Mouse (Mus musculus) cerebellum, postnatal 10 days (tissue): ENCODE data around the gene Smad9.

Experiments used
- DNase-seq, 2 experiments: peaks; one replicate each; pipeline ENCODE4 v3.0.0; 2021; ENCODE audit warnings: mixed read lengths in 2 of 2

The Smad9 gene

GRCm38 (mm10) chr3:54755145-54756041 is at the start of gene Smad9:
TSS of gene Smad9 (plus strand) at chr3:54755582.
- peak; percentile 72 to 76 for DNase-seq

GRCm38 (mm10) chr3:54708972-54709371 is 46.4 kb upstream of the Smad9 start:
- no peak for DNase-seq

GRCm38 (mm10) chr3:54714253-54714652 is 41.1 kb upstream of the Smad9 start, which contains the start of gene Gm21958:
TSS of gene Gm21958 (minus strand) at chr3:54714353.
- DNase-seq: no peak

- DNase-seq: no peak
Measured at GRCm38 (mm10) chr3:54715461-54715860, 39.9 kb upstream of the Smad9 start.

- DNase-seq: no peak
Measured at GRCm38 (mm10) chr3:54717348-54717747, 38.0 kb upstream of the Smad9 start.

GRCm38 (mm10) chr3:54718947-54719346 is 36.4 kb upstream of the Smad9 start:
- no peak for DNase-seq

- DNase-seq: no peak
Measured at GRCm38 (mm10) chr3:54723741-54724500, 31.5 kb upstream of the Smad9 start.

- no peak for DNase-seq
Measured at GRCm38 (mm10) chr3:54725344-54725743, 30.0 kb upstream of the Smad9 start.

GRCm38 (mm10) chr3:54727588-54727987 is 27.8 kb upstream of the Smad9 start:
- DNase-seq: no peak

- DNase-seq: no peak
Measured at GRCm38 (mm10) chr3:54728100-54728499, 27.3 kb upstream of the Smad9 start.

GRCm38 (mm10) chr3:54731626-54732150 is 23.7 kb upstream of the Smad9 start:
- no peak for DNase-seq

GRCm38 (mm10) chr3:54732371-54732770 is 23.0 kb upstream of the Smad9 start:
- DNase-seq: no peak

GRCm38 (mm10) chr3:54734411-54735246 is 20.8 kb upstream of the Smad9 start:
- DNase-seq: peak; percentile 96 to 97

GRCm38 (mm10) chr3:54735247-54736046 is 19.9 kb upstream of the Smad9 start, which contains the start of the genes Exosc8 and Alg5:
TSS of gene Exosc8 (minus strand) at chr3:54735393.
TSS of gene Alg5 (plus strand) at chr3:54735539.
- DNase-seq: peak; percentile 97 to 99

- peak; percentile 47 to 54 for DNase-seq
Measured at GRCm38 (mm10) chr3:54736101-54736927, 19.1 kb upstream of the Smad9 start.

GRCm38 (mm10) chr3:54737317-54737716 is 18.1 kb upstream of the Smad9 start:
- no peak for DNase-seq

- no peak for DNase-seq
Measured at GRCm38 (mm10) chr3:54741965-54742364, 13.4 kb upstream of the Smad9 start.

GRCm38 (mm10) chr3:54745799-54746198 is 9.6 kb upstream of the Smad9 start:
- peak; percentile 50 to 61 for DNase-seq

GRCm38 (mm10) chr3:54753411-54753810 is 2.0 kb upstream of the Smad9 start:
- DNase-seq: no peak

GRCm38 (mm10) chr3:54756058-54756457 is 676 bp downstream of the Smad9 start:
- peak; percentile 28 to 47 for DNase-seq

- no peak for DNase-seq
Measured at GRCm38 (mm10) chr3:54757446-54757845, 2.1 kb downstream of the Smad9 start.
